Mouse (Mus musculus) bone marrow macrophage, adult 2 months (primary cell): ENCODE measurements at regions not wholly inside any gene's neighbourhood (a gene's known extent, or its start where the extent isn't known, plus 50 kb on each side); places are given as distances from the start of the nearest gene placed in this dataset.

Experiments used
- CTCF ChIP-seq: IDR thresholded peaks from 2 replicates; pipeline ENCODE4 v1.5.1; 2012; ENCODE audit warnings: low read depth, mild to moderate bottlenecking, low read length, moderate library complexity
- POLR2A ChIP-seq: IDR thresholded peaks from 2 replicates; pipeline ENCODE4 v1.6.1; 2012; ENCODE audit warnings: mild to moderate bottlenecking, low read depth, low read length, borderline replicate concordance

DNA sequence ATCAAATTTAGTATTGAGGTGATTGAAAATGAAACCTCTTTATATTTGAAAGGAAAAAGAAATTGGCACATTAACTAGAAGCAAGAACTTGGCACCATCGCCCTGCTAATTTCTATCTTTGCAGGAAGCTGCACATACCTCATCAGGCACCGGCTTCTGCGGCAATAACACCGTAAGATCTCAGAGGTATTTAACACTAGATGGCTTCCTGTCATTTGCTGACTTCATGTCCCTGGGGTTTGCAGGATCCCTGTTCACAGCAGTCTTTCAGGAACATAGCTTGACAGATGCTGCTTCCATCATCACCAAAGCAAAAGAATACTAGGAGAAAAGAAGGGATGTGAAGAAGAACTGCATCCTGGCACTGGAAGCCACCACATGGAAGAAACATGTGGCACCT is 60.2 kb upstream of the Spry2 start:
- no peak for TF ChIP-seq CTCF
- TF ChIP-seq POLR2A, result no peak
